Mouse (Mus musculus) left cerebral cortex, adult 2 months (tissue): ENCODE measurements around the gene Rrbp1. TPM values are rescaled to one million over a fixed set of nuclear protein-coding genes. Genes with fewer than 3 reads are reported as not detected.

Experiments used
- DNase-seq, 2 experiments: peaks; one replicate each; pipeline ENCODE4 v3.0.0; 2021 to 2022; ENCODE audit warnings: low spot score in 2 of 2, mixed read lengths in 1 of 2; ENCODE audit errors: extremely low spot score in 1 of 2
- H3K27ac ChIP-seq: fragments of 200-600 bp; 2 replicates; pipeline ENCODE4 v1.8.1; 2022
- H3K4me3 ChIP-seq: fragments of 200-600 bp; 2 replicates; pipeline ENCODE4 v1.8.1; 2022
- CTCF ChIP-seq: fragments of 200-600 bp; IDR thresholded peaks from 2 replicates; pipeline ENCODE4 v1.8.1; 2022; ENCODE audit warnings: antibody characterized with exemption, mild to moderate bottlenecking, moderate library complexity
- intact Hi-C: fragments of 180-260 bp; cut with DNase I; formaldehyde crosslinking; loops from one replicate; pipeline ENCODE4 v1.15.1; 2025
- total RNA-seq, 2 experiments: library from RNA; stranded (reverse); gene quantifications; 2 replicates each; pipeline ENCODE4 v1.2.3; 2021

Gene Rrbp1
- total RNA-seq, 2 experiments from 2014 or later: 61.2 to 65.6 TPM

GRCm38 (mm10) chr2:144003544-144003943 is 7.5 kb downstream of the Rrbp1 start:
- TF ChIP-seq CTCF: no peak
- H3K4me3 ChIP-seq: no peak overlapping the region
- intact Hi-C loops: no loop called here
- no peak for DNase-seq
- no peak overlapping the region for H3K27ac ChIP-seq

GRCm38 (mm10) chr2:144002229-144002984 is 8.7 kb downstream of the Rrbp1 start:
- no peak for DNase-seq
- intact Hi-C loops: no loop called here

DNA sequence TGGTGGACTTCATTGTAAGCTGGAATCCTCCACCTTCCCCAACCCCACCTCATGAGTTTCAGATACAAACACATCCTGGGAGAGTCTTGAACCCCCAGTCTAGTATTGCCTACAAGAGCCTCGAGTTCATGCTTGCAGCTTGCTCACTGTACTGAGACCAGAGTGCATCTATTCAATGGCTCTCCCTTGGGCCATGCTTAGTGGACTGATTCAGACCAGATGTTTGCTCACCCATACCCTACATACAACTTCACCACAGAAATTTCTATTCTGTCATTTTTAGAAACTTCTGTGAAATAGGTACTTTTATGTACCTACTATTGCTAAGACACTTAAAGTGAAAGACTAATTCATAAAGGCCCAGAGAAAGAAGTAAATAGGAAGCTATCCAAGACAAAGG is 18.1 kb downstream of the Rrbp1 start:
- intact Hi-C loops: no loop called here
- no peak overlapping the region for H3K4me3 ChIP-seq
- no peak for DNase-seq
- TF ChIP-seq CTCF: no peak
- no peak overlapping the region for H3K27ac ChIP-seq

More at GRCm38 (mm10) chr2:144002229-144002984, 8.7 kb downstream of the Rrbp1 start:
- TF ChIP-seq CTCF: no peak
- Histone ChIP-seq H3K4me3 (no peak overlapping the region), H3K27ac (no peak overlapping the region)

DNA sequence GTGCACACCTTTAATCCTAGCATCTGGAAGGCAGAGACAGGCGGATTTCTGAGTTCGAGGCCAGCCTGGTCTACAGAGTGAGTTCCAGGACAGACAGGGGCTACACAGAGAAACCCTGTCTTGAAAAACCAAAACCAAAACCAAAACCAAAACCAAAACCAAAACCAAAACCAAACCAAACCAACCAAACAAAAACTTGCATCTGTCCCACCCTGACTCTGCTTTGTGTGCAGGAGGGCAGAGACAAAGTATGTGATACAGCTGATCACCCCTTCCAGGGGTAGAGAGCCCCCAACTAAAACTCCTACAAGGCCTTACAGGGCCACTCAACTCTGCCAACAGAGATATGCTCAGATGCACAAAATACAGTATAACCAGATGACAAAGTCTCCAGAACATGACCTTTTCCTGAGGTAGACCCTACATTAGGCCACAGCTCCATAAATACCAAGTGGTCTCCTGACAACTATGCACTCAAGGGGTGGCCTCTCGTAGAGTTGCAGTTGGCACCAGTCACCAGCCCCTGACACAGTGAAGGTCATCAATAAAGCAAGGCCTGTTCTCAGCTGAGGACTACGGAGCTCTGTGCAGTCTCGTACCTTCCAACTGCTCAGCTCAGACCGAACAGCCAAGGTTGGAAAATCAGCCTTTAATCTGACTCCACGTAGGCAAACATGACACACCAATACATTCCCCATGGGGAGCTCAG is 18.9 kb downstream of the Rrbp1 start:
- no peak for DNase-seq
- intact Hi-C loops: no loop called here
- Histone ChIP-seq H3K27ac (no peak overlapping the region), H3K4me3 (no peak overlapping the region)
- no peak for TF ChIP-seq CTCF

- DNase-seq: no peak
- H3K4me3 ChIP-seq: no peak overlapping the region
- intact Hi-C loops: no loop called here
- H3K27ac ChIP-seq: 0 out of 2 replicates have a peak overlapping the region, but pooled peaks have one; percentile 3
- no peak for TF ChIP-seq CTCF
Observed at GRCm38 (mm10) chr2:143990997-143991396, 20.1 kb downstream of the Rrbp1 start.

DNA sequence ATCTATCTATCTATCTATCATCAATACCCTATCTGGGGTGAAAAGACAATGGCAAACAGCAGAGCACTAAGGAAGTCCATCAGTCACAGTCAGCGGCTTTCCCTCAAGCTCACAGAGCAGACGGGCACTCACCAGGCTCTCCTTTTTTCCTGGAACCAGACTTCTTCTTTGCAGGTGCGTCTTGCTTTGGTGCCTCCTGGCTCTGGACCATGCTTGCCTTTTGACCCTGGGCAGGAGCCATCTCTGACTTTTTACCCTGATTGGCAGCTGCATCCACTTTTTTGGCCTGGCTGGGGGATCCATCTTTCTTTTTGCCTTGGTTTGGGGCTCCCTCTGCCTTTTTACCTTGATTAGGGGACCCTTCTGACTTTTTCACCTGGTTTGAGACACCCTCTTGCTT is 23.0 kb downstream of the Rrbp1 start:
- no peak overlapping the region for H3K27ac ChIP-seq
- TF ChIP-seq CTCF: no peak
- intact Hi-C loops: loop anchor here (10.0 kb wide), 1 partner anchor 467 kb away; no protein-coding TSS in a partner anchor
- DNase-seq: no peak
- no peak overlapping the region for H3K4me3 ChIP-seq

GRCm38 (mm10) chr2:143987485-143987884 is 23.6 kb downstream of the Rrbp1 start:
- no peak overlapping the region for H3K4me3 ChIP-seq
- TF ChIP-seq CTCF: no peak
- H3K27ac ChIP-seq: no peak overlapping the region
- intact Hi-C loops: loop anchor here (10.0 kb wide), 1 partner anchor 467 kb away; no protein-coding TSS in a partner anchor
- DNase-seq: no peak

- no peak for TF ChIP-seq CTCF
- DNase-seq: no peak
- Histone ChIP-seq H3K4me3 (no peak overlapping the region), H3K27ac (no peak overlapping the region)
- intact Hi-C loops: loop anchor here (10.0 kb wide), 1 partner anchor 471 kb away; no protein-coding TSS in a partner anchor
Observed at GRCm38 (mm10) chr2:143983482-143983881, 27.6 kb downstream of the Rrbp1 start.

- Histone ChIP-seq H3K27ac (peak overlapping the region; percentile 20; the same call in 1 of the 2 replicates), H3K4me3 (no peak overlapping the region)
- no peak for DNase-seq
- intact Hi-C loops: loop anchor here (10.0 kb wide), 1 partner anchor 472 kb away; no protein-coding TSS in a partner anchor
- TF ChIP-seq CTCF: no peak
Observed at GRCm38 (mm10) chr2:143982901-143983300, 28.2 kb downstream of the Rrbp1 start.

GRCm38 (mm10) chr2:143982152-143982551 is 28.9 kb downstream of the Rrbp1 start:
- intact Hi-C loops: loop anchor here (10.0 kb wide), 1 partner anchor 473 kb away; no protein-coding TSS in a partner anchor
- no peak overlapping the region for H3K4me3 ChIP-seq
- no peak for DNase-seq
- H3K27ac ChIP-seq: no peak overlapping the region
- no peak for TF ChIP-seq CTCF

DNA sequence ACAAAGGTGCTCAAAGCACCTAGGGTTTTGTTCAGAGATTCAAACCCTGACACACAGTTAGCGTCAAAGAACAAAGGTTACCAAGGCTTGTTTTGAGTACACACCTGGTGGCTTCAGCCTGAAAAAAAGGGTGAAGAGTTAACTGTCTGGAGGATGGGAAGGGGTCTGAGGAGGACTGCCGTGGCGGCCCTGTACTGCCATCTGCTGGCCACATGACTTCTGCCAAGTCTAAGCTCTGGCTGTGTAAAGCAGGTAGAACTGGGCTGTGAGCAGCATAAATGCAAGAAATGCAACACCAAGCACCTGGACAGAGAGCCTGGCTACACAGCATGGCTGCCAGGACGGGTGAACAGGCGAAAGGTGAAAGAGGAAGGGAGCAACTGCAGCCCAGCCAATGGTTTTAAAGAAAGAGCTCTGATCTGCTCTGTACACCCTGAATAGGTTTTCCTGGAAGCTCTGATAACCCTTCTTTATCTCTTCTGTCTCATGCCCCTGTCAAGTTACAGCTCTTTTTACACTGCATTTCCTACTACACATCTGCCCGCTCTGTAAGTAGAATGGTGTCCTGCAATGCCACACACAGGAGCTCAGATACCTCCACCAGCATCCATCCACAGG is 30.2 kb downstream of the Rrbp1 start:
- TF ChIP-seq CTCF: peak; percentile 81
- H3K4me3 ChIP-seq: no peak overlapping the region
- peak; percentile 54 to 73 for DNase-seq
- no peak overlapping the region for H3K27ac ChIP-seq
- intact Hi-C loops: loop anchor here (2.0 to 10.0 kb wide), 2 partner anchors 114 to 474 kb away; no protein-coding TSS in a partner anchor
